Mouse (Mus musculus) megakaryocyte, embryonic 14.5 days (primary cell): ENCODE data around the gene Odf3l1. TPM values are rescaled to one million over a fixed set of nuclear protein-coding genes. Genes with fewer than 3 reads are reported as not detected.

Experiments used
- H3K27me3 ChIP-seq: replicated peaks from 2 replicates; pipeline ENCODE3; 2012; ENCODE audit warnings: inconsistent platforms
- H3K36me3 ChIP-seq: replicated peaks from 2 replicates; pipeline ENCODE3; 2012; ENCODE audit warnings: low read length, inconsistent platforms, mixed read lengths
- H3K4me1 ChIP-seq: 2 replicates; pipeline ENCODE4 v1.6.1; 2012; ENCODE audit warnings: inconsistent platforms
- H3K4me3 ChIP-seq: replicated peaks from 2 replicates; pipeline ENCODE3; 2012; ENCODE audit warnings: moderate library complexity, mild to moderate bottlenecking, inconsistent platforms
- H3K9me3 ChIP-seq: 2 replicates; pipeline ENCODE4 v1.6.1; 2012; ENCODE audit warnings: inconsistent platforms
- FLI1 ChIP-seq: IDR thresholded peaks from 2 replicates; pipeline ENCODE4 v1.6.1; 2012; ENCODE audit warnings: low read length, inconsistent platforms, mixed read lengths
- GATA1 ChIP-seq: IDR thresholded peaks from 3 replicates; pipeline ENCODE4 v1.6.1; 2012; ENCODE audit warnings: mixed read lengths, low read length, inconsistent platforms, borderline replicate concordance
- polyA plus RNA-seq: library from polyadenylated mRNA; stranded (reverse); fragments of >175 nt; gene quantifications from 2 replicates; pipeline ENCODE4 v1.2.3, GENCODE M21; 2012; ENCODE audit warnings: low replicate concordance; ENCODE audit not compliant: insufficient read depth

The Odf3l1 gene
- polyA plus RNA-seq, 1 experiment, result not detected

DNA sequence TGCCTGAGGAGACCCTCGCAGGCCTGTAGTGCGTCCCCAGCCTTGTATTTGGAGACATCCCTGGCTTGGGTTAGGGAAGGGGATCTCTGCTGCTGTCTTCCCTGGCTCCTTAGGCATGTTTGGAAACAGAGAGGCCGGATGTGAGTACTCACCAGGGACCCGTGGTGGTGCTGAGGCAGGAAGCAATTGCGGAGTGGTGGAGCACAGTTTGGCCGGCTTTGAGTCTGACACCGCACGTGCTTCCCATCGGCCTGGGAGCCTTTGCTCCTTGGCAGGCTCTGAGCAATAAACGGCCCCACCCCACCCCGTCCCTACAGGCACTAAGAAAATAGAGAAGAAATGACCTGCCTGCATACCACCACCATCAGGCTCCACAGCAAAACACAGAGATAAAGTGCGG is 18.3 kb upstream of the Odf3l1 start:
- Histone ChIP-seq H3K36me3 (no peaks in the 10 kb centered on the region), H3K4me1 (no peaks in the 10 kb centered on the region; the same call in 1 of the 2 replicates), H3K27me3 (peaks cover 96% of the 10 kb centered on the region), H3K4me3 (no peak overlapping the region), H3K9me3 (no peaks in the 10 kb centered on the region)
- TF ChIP-seq GATA1, result no peak
- no peak for TF ChIP-seq FLI1

DNA sequence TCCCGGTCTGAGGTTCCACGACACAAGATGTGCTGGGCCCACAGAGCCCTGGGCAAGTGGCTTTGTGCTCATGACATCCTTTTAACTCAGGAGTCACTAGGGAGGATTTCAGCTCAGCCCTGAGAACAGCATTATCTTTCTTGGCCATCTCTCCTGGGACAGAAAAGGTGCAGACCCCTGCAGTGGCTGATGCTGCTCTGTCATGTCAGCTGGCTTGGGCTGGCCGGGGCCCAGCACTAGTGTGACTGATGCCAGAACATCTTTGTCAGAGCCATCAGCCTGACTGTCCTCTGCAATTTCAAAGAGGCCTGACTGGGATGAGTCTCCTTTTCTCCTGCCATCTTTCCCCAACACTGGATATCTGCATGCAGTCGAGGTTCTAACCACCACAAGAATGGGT is 17.8 kb upstream of the Odf3l1 start:
- TF ChIP-seq FLI1 (no peak), GATA1 (no peak)
- Histone ChIP-seq H3K36me3 (no peaks in the 10 kb centered on the region), H3K9me3 (no peaks in the 10 kb centered on the region), H3K4me3 (no peak overlapping the region), H3K27me3 (peaks cover 96% of the 10 kb centered on the region), H3K4me1 (no peaks in the 10 kb centered on the region)

DNA sequence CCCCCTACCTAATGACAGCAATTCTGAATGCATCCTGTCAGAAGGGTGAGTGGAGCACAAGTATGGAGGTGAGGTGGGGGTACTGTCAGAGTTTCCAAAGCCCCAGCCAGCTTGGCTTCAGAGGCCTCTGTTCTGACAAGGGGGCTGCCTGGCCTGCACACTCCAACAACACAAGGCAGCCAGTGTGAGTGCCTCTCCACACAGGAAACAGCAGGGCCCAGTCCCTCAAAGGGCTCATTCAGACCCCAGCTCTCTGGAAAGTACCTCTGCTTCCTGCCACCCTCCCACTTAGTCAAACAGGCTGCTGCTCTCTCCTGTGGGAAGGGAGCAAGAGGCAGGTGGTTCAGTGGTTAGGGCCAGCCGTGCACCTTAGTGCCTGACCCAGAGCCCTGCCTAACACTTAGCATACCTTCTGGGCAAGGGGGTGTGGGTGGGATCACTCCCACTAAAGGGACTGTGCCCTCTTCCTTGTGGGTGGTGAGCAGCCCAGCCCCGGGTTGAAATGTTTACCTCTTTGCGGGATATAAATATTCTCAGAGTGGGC is 17.1 kb upstream of the Odf3l1 start:
- Histone ChIP-seq H3K27me3 (peaks cover 95% of the 10 kb centered on the region), H3K4me1 (no peaks in the 10 kb centered on the region), H3K36me3 (no peaks in the 10 kb centered on the region), H3K4me3 (no peak overlapping the region), H3K9me3 (no peaks in the 10 kb centered on the region)
- TF ChIP-seq FLI1, result no peak
- TF ChIP-seq GATA1, result no peak

DNA sequence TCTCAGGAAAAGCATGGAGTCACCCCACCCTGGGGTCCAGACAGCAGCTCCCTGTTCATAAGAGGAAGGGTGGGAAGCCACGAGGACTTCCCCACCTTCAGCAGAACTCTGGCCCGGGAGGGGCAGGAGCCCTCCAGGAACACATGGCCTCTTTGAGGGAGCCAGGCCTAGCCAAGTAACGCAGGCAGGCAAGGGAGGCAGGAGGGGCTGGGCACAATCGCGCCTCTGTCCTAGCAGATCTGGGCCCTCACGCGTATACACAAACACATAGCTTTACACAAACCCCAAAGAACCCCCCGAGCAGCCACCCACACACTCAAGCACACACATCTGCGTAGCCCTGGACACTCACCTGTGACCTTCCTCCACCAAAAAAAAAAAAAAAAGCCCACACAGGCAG is 16.3 kb upstream of the Odf3l1 start:
- Histone ChIP-seq H3K36me3 (no peaks in the 10 kb centered on the region), H3K4me1 (no peaks in the 10 kb centered on the region), H3K27me3 (peaks cover 95% of the 10 kb centered on the region), H3K4me3 (no peak overlapping the region), H3K9me3 (no peaks in the 10 kb centered on the region)
- TF ChIP-seq FLI1, result no peak
- no peak for TF ChIP-seq GATA1

DNA sequence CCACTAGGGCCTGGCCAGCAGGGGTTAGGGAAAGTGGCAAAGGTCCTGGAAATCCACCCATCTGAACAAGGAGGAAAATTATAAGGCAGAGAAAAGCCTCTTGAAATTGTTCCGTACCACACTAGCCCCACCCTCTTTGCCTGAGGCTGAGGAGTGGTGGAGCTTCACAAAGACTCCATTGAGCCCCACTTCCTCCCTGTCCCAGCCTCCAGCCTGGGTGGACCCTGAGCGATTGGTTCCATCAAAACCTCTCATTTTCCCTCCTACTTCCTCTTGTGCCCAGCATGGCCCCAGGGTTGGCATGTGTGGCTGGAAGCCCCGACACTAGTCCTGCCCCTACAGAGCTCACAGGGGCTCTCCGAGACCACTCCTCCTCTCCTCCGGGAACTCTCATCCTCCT is 12.8 kb upstream of the Odf3l1 start:
- no peak overlapping the region for H3K4me3 ChIP-seq
- H3K36me3 ChIP-seq, result no peaks in the 10 kb centered on the region
- 0 out of 2 replicates have a peak, but pooled peaks cover 4% of the 10 kb centered on the region for H3K9me3 ChIP-seq
- peaks cover 96% of the 10 kb centered on the region for H3K27me3 ChIP-seq
- H3K4me1 ChIP-seq, result no peaks in the 10 kb centered on the region
- TF ChIP-seq FLI1 (no peak), GATA1 (no peak)

DNA sequence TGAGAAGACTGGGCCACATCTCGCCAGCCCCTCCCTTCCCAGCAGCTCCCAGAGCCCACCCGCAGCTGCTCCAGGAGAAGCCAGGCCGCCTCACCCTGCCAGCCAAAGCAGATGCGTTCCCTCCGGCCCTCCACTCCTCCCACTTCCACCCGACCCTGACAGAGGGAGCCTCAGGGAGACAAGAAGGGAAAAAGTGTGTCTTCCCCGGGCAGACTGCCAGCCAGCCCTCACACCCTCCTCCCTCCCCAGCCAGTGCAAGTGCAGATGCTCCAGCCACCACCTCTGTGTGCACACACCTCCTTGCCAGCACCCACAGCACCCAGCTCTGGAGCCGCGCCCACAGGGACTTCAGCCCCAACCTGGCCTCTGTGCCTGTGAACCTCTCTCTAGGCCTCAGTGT is 12.3 kb upstream of the Odf3l1 start:
- TF ChIP-seq GATA1 (no peak), FLI1 (no peak)
- no peaks in the 10 kb centered on the region for H3K36me3 ChIP-seq
- no peak overlapping the region for H3K4me3 ChIP-seq
- no peaks in the 10 kb centered on the region for H3K4me1 ChIP-seq
- H3K27me3 ChIP-seq, result peaks cover 96% of the 10 kb centered on the region
- H3K9me3 ChIP-seq, result 0 out of 2 replicates have a peak, but pooled peaks cover 4% of the 10 kb centered on the region

DNA sequence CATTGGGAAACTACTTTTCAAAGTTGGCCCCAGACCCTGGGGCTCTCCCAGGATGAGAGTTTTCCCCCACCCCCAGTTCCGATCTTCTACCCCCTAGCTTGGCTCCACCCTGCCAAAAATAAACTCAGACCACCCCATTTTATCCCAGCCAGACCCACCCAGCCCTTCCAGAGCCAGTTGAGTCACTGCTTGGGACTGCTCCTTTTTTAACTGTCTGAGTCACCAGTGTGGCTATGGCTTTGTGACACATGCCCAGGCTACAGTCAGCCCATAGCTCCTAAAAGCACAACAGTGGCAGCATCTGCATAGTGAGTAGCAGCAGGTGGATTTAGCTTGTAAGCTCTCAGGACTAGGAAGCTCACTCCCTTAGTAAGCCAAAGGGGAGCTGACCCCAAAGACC is 8.6 kb upstream of the Odf3l1 start:
- Histone ChIP-seq H3K27me3 (peaks cover 96% of the 10 kb centered on the region), H3K36me3 (no peaks in the 10 kb centered on the region), H3K4me3 (no peak overlapping the region), H3K4me1 (peaks cover 6% of the 10 kb centered on the region), H3K9me3 (0 out of 2 replicates have a peak, but pooled peaks cover 4% of the 10 kb centered on the region)
- TF ChIP-seq FLI1 (no peak), GATA1 (no peak)

DNA sequence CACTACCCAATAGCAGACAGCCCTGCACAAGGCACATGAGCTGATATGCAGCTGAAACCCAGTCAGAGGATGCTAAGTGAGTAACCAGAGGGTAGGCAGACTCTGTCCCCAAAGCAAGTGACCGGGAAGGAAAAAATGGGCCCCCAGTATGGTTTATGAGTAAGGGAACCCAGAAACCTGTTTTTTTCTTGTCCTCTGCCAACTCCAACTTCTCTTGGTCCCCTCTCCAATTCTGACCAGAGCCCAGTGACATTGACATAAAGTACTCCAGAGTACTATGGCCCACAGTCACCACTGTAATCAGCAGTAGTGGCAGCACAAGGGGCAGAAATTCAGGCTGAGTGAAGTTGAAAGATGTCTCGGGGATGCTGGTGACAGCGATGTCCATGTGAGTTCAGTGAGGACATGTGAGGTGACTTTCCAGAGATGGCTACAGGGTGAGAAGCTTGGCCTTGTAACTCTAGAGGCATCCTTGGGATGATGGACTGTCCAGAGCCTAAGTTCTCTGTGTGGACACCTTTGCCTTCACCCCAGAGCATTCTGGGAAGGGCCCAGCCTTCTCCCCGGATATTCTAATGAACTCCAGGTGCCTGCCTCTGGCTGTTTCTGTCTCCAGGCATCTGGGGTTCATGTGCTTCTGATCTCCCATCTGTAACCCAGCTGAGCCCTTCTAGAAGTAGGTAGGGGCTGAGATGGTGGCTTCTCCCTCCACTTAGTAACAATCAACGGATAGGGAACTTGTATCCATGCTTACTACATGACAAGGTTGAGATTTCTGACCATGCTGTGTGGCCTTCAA is 7.8 kb upstream of the Odf3l1 start:
- Histone ChIP-seq H3K4me3 (no peak overlapping the region), H3K9me3 (0 out of 2 replicates have a peak, but pooled peaks cover 4% of the 10 kb centered on the region), H3K4me1 (peaks cover 6% of the 10 kb centered on the region), H3K27me3 (peaks cover 96% of the 10 kb centered on the region), H3K36me3 (no peaks in the 10 kb centered on the region)
- TF ChIP-seq FLI1, result no peak
- no peak for TF ChIP-seq GATA1

DNA sequence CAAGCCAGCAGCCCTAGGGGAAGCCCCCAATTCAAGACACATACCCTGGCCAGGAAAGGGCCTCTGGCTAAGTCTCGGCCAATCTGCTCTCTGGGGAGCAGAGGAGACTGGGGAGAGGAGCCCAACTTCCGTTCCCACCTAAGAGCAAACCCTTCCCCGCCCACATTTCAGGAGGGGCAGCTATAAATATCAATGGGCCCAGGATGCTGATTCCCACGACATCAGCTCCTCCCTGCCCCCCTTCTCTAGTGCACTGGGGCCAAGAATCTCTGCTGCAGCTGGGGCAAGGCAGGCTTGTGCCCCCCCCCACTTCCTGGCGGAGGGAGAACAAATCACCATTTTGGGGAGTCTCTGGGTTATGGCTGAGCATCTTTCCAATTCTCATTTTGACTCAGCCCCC is 6.7 kb upstream of the Odf3l1 start:
- peaks cover 97% of the 10 kb centered on the region for H3K27me3 ChIP-seq
- peaks cover 6% of the 10 kb centered on the region for H3K4me1 ChIP-seq
- TF ChIP-seq GATA1, result no peak
- TF ChIP-seq FLI1, result no peak
- 0 out of 2 replicates have a peak, but pooled peaks cover 4% of the 10 kb centered on the region for H3K9me3 ChIP-seq
- H3K4me3 ChIP-seq, result no peak overlapping the region
- H3K36me3 ChIP-seq, result no peaks in the 10 kb centered on the region

DNA sequence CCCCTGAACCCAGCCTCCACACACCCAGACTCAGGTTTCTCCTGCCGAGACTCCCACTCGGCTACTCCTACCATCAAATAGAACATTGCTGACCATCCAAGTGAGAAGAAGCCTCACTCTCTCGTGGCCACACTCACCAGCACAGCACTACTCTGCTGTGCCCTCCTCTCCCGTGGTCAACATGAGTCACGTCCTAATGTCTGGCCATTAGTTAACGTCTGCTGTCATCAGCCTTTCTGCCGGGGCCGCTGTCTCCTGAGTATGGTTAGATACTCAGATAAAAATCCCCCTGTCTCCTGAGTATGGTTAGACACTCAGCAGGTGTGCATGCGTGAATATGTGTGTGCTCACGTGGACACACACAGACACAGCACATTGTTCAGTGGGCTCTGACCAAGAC is 6.3 kb upstream of the Odf3l1 start:
- TF ChIP-seq GATA1, result no peak
- TF ChIP-seq FLI1, result no peak
- no peak overlapping the region for H3K4me3 ChIP-seq

More for the DNA sequence above, 6.3 kb upstream of the Odf3l1 start:
- H3K9me3 ChIP-seq, result 0 out of 2 replicates have a peak, but pooled peaks cover 4% of the 10 kb centered on the region
- H3K36me3 ChIP-seq, result no peaks in the 10 kb centered on the region
- H3K4me1 ChIP-seq, result peaks cover 6% of the 10 kb centered on the region
- H3K27me3 ChIP-seq, result peaks cover 97% of the 10 kb centered on the region
